Mouse (Mus musculus): Measurements from ENCODE around the gene Olfr1342. TPM values are rescaled to one million over a fixed set of nuclear protein-coding genes. Genes with fewer than 3 reads are reported as not detected.

Gene Olfr1342
- polyA plus RNA-seq, 1 experiment: not detected

DNA sequence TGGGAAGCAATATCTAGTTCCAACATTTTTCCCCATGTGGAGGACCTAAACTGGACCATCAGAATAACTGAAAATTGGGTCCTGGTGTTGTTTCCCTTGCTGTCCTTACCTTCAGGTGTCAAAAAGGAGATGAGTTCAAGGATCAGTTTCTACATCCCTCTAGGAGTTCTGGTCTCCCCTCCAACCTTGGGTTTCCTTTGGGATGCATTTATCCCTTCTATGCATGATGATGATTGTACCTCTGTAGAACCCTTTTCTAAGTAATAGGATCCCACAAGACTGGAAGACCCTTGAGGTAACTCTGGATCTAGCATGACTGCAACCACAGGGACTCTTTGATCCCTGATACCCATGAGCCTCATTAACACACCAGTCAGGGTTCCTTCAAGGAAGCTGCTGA lies 27.3 kb upstream of the Olfr1342 start, which contains the start of gene Olfr1340:
Gene Olfr1340 (plus strand): TSS at position 301 of the 400 bp plus-strand sequence.
- no peak for DNase-seq
- H3K27ac ChIP-seq (ENCODE audit: control insufficient read depth, insufficient read depth, low read length): no peak within 1 kb of the TSS
- no peak for TF ChIP-seq POLR2A (IDR thresholded peaks at IDR 0.05; ENCODE audit: control insufficient read depth, extremely low read depth, insufficient read depth, low read length, poor library complexity)
- TF ChIP-seq CTCF (IDR thresholded peaks at IDR 0.05; ENCODE audit: borderline replicate concordance, control insufficient read depth, extremely low read depth, insufficient read depth, low read length, poor library complexity): no peak
- no peaks in the 10 kb centered on the region for H3K4me1 ChIP-seq (replicated peaks; ENCODE audit: control insufficient read depth, insufficient read depth, low read length)
- no peak within 1 kb of the TSS for H3K4me3 ChIP-seq (ENCODE audit: control insufficient read depth, insufficient read depth, low read length)
- H3K36me3 ChIP-seq (ENCODE audit: control insufficient read depth, insufficient read depth, low read length): no peaks in the 10 kb centered on the region
- H3K27me3 ChIP-seq (ENCODE audit: control insufficient read depth, insufficient read depth, low read length): no peaks in the 10 kb centered on the region

DNA sequence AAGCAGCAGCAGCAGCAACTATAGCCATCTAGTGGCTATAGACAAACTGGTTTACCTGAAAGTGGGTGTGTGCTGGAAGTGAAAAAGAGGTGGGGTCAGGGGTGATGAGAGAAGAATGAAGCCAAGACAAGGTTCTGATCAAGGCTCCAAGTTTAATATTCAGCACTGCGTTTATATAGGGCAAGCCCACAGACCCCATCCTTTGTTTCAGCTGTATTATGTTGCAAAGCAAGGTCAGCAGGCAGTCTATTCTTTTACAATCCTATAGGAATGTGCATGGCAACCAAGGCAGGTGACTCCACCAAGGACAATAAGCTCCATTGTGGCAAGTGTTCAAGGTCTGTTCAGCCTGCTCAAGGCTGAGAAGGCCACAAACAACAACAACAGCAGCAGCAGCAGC lies 19.1 kb upstream of the Olfr1342 start:
- no peaks in the 10 kb centered on the region for H3K27me3 ChIP-seq (ENCODE audit: control insufficient read depth, insufficient read depth, low read length)
- no peaks in the 10 kb centered on the region for H3K4me1 ChIP-seq (replicated peaks; ENCODE audit: control insufficient read depth, insufficient read depth, low read length)
- H3K27ac ChIP-seq (ENCODE audit: control insufficient read depth, insufficient read depth, low read length): no peak overlapping the region
- no peak overlapping the region for H3K4me3 ChIP-seq (ENCODE audit: control insufficient read depth, insufficient read depth, low read length)
- TF ChIP-seq CTCF (IDR thresholded peaks at IDR 0.05; ENCODE audit: borderline replicate concordance, control insufficient read depth, extremely low read depth, insufficient read depth, low read length, poor library complexity) (no peak), POLR2A (IDR thresholded peaks at IDR 0.05; ENCODE audit: control insufficient read depth, extremely low read depth, insufficient read depth, low read length, poor library complexity) (no peak)
- DNase-seq: no peak
- H3K36me3 ChIP-seq (ENCODE audit: control insufficient read depth, insufficient read depth, low read length): no peaks in the 10 kb centered on the region
- 77% methylated on average over 1 of the region's 1 CpGs for WGBS

DNA sequence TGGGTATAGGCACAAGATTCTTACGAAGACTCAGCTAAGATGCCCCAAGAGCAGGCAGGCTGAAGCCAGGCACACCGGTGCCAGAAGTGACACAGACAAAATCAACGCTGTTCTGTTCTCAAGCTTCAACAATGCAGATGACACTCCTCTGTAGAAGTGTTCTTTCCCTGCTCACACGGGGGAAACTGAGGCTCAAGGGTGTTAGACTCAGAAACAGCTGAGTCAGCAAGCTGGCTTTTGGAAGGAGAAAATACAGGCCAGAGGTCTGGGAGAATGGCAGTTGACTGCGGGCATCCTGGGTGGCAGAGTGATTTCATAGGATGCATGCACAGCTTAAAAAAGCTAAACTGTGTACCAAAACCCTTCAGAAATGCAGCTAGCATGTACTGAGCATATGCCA lies 15.5 kb upstream of the Olfr1342 start:
- WGBS: 83% methylated on average over 5 of the region's 5 CpGs
- H3K27me3 ChIP-seq (ENCODE audit: control insufficient read depth, insufficient read depth, low read length): no peaks in the 10 kb centered on the region

DNA sequence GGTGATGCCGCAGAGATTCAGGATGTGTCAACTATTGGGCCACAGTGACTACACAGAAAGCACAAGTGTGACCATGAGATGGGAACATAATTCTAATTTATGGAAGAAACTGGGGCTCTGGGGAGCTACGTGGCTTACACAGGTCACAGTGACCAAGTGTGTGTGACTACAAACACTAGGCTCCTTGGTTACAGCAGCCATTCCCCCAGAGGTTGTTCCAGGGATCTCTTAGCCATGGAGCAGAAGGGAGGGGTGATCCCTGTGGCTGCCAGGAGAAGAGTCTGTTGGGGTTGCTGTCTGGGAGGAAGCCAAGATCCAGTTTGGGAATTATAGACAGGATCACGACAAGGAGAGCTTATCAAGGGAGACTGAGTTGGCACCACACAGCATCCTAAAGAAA lies 10.7 kb upstream of the Olfr1342 start, which contains the start of gene Olfr1341:
Gene Olfr1341 (plus strand): TSS at position 301 of the 400 bp plus-strand sequence.
- H3K4me3 ChIP-seq (ENCODE audit: control insufficient read depth, insufficient read depth, low read length): no peak within 1 kb of the TSS
- DNase-seq: no peak
- H3K36me3 ChIP-seq (ENCODE audit: control insufficient read depth, insufficient read depth, low read length): no peaks in the 10 kb centered on the region
- no peak within 1 kb of the TSS for H3K27ac ChIP-seq (ENCODE audit: control insufficient read depth, insufficient read depth, low read length)
- TF ChIP-seq POLR2A (IDR thresholded peaks at IDR 0.05; ENCODE audit: control insufficient read depth, extremely low read depth, insufficient read depth, low read length, poor library complexity): no peak
- no peak for TF ChIP-seq CTCF (IDR thresholded peaks at IDR 0.05; ENCODE audit: borderline replicate concordance, control insufficient read depth, extremely low read depth, insufficient read depth, low read length, poor library complexity)
- H3K4me1 ChIP-seq (replicated peaks; ENCODE audit: control insufficient read depth, insufficient read depth, low read length): no peaks in the 10 kb centered on the region
- no peaks in the 10 kb centered on the region for H3K27me3 ChIP-seq (ENCODE audit: control insufficient read depth, insufficient read depth, low read length)
- WGBS: 89% methylated on average over 3 of the region's 3 CpGs

More for the DNA sequence above, 15.5 kb upstream of the Olfr1342 start:
- no peak for DNase-seq
- no peak overlapping the region for H3K4me3 ChIP-seq (ENCODE audit: control insufficient read depth, insufficient read depth, low read length)
- no peaks in the 10 kb centered on the region for H3K4me1 ChIP-seq (replicated peaks; ENCODE audit: control insufficient read depth, insufficient read depth, low read length)
- no peaks in the 10 kb centered on the region for H3K36me3 ChIP-seq (ENCODE audit: control insufficient read depth, insufficient read depth, low read length)
- TF ChIP-seq CTCF (IDR thresholded peaks at IDR 0.05; ENCODE audit: borderline replicate concordance, control insufficient read depth, extremely low read depth, insufficient read depth, low read length, poor library complexity): no peak
- H3K27ac ChIP-seq (ENCODE audit: control insufficient read depth, insufficient read depth, low read length): no peak overlapping the region

DNA sequence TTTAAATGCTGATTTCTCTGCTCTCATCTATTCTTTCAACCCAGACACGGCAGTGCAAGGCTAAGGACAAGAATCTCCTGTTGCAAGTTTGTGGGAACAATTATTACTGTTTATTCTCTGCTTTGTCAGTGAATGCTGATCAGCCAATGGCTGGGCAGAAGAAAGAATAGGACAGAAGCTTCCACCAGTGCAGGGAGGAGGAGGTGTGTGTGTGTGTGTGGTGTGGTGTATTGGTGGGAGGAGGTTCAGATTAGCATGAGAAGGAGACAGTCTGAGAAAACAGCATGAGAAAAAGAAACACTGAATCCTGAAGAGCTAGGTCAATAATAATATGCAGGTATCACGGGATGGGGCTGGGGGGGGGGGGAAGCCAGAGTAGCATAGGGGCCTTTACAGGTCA lies 1.3 kb upstream of the Olfr1342 start:
- Histone ChIP-seq H3K4me3 (ENCODE audit: control insufficient read depth, insufficient read depth, low read length) (no peak overlapping the region), H3K4me1 (replicated peaks; ENCODE audit: control insufficient read depth, insufficient read depth, low read length) (no peaks in the 10 kb centered on the region), H3K27me3 (ENCODE audit: control insufficient read depth, insufficient read depth, low read length) (no peaks in the 10 kb centered on the region), H3K36me3 (ENCODE audit: control insufficient read depth, insufficient read depth, low read length) (no peaks in the 10 kb centered on the region), H3K27ac (ENCODE audit: control insufficient read depth, insufficient read depth, low read length) (no peak overlapping the region)
- WGBS: 79% methylated on average over 2 of the region's 2 CpGs
- TF ChIP-seq POLR2A (IDR thresholded peaks at IDR 0.05; ENCODE audit: control insufficient read depth, extremely low read depth, insufficient read depth, low read length, poor library complexity): no peak
- TF ChIP-seq CTCF (IDR thresholded peaks at IDR 0.05; ENCODE audit: borderline replicate concordance, control insufficient read depth, extremely low read depth, insufficient read depth, low read length, poor library complexity): no peak
- DNase-seq: no peak

DNA sequence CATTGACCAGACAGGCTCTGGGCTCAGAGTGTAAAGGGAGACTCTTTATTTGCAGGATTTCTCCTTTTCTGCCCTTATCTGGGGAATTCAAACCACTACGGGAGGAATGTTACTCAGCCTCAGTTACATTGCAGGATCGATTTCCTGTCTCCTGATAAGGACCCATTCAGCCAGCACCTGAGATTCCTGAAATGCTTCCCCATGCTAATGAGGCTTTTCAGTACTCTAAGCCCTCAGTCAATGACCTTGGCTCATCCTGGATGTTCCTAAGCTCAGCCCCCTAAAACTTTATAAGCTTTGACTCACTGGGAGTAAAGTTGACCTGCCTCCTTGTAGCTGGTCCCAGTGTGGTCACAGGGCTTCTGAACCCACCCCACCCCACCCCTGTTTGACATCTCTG lies 5.5 kb downstream of the Olfr1342 start:
- DNase-seq: no peak
- Histone ChIP-seq H3K36me3 (ENCODE audit: control insufficient read depth, insufficient read depth, low read length) (no peaks in the 10 kb centered on the region), H3K27ac (ENCODE audit: control insufficient read depth, insufficient read depth, low read length) (no peak overlapping the region), H3K4me1 (replicated peaks; ENCODE audit: control insufficient read depth, insufficient read depth, low read length) (no peaks in the 10 kb centered on the region), H3K4me3 (ENCODE audit: control insufficient read depth, insufficient read depth, low read length) (no peak overlapping the region), H3K27me3 (ENCODE audit: control insufficient read depth, insufficient read depth, low read length) (no peaks in the 10 kb centered on the region)
- WGBS: 58% methylated on average over 2 of the region's 2 CpGs
- TF ChIP-seq POLR2A (IDR thresholded peaks at IDR 0.05; ENCODE audit: control insufficient read depth, extremely low read depth, insufficient read depth, low read length, poor library complexity) (no peak), CTCF (IDR thresholded peaks at IDR 0.05; ENCODE audit: borderline replicate concordance, control insufficient read depth, extremely low read depth, insufficient read depth, low read length, poor library complexity) (no peak)

DNA sequence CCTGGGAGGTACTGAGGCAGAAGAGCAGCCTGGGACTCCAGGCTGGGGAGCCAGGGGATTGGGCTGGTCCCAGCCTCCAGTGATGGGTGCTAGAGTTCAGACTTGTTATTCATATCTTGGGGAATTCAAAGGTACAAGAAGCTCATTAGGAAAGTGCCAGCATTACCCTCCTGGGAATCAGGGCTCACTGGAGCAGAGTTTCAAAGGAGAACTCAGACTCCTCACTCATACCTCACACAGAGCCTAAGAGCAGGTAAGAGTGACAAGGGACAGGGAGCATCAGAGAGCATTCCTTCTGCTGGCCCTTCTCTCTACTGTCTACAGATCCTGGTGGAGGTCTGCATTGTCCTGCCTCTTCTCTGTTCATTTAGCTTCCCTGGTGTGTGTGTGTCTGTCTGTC lies 33.9 kb downstream of the Olfr1342 start, which contains the start of gene Olfr62:
Gene Olfr62 (plus strand): TSS at position 301 of the 400 bp plus-strand sequence.
- no peak within 1 kb of the TSS for H3K27ac ChIP-seq (ENCODE audit: control insufficient read depth, insufficient read depth, low read length)
- DNase-seq: no peak
- H3K27me3 ChIP-seq (ENCODE audit: control insufficient read depth, insufficient read depth, low read length): no peaks in the 10 kb centered on the region; the same call in 1 of the 2 replicates
- TF ChIP-seq CTCF (IDR thresholded peaks at IDR 0.05; ENCODE audit: borderline replicate concordance, control insufficient read depth, extremely low read depth, insufficient read depth, low read length, poor library complexity) (no peak), POLR2A (IDR thresholded peaks at IDR 0.05; ENCODE audit: control insufficient read depth, extremely low read depth, insufficient read depth, low read length, poor library complexity) (no peak)
- no peaks in the 10 kb centered on the region for H3K4me1 ChIP-seq (replicated peaks; ENCODE audit: control insufficient read depth, insufficient read depth, low read length)
- no peaks in the 10 kb centered on the region for H3K36me3 ChIP-seq (ENCODE audit: control insufficient read depth, insufficient read depth, low read length)
- H3K4me3 ChIP-seq (ENCODE audit: control insufficient read depth, insufficient read depth, low read length): no peak within 1 kb of the TSS
